Mouse (Mus musculus) limb, embryonic 13.5 days (tissue): ENCODE measurements at regions not wholly inside any gene's neighbourhood (a gene's known extent, or its start where the extent isn't known, plus 50 kb on each side); places are given as distances from the start of the nearest gene placed in this dataset.
A peak's percentile ranks its signal among the peaks of the same experiment; 100 is the strongest.
"Not testable (repeated sequence)": the region's sequence is repeated elsewhere in the genome, so short reads cannot be mapped to it uniquely, and the experiment has no call there.

ENCODE experiments used
- ATAC-seq: fragments of 200-750 bp; cut with Nextera tagmentation; 2 replicates; pipeline ENCODE4 v1.8.0; 2017; ENCODE audit warnings: low read depth, moderate number of reproducible peaks, moderate TSS enrichment; ENCODE audit not compliant: low FRiP score
- H3K27ac ChIP-seq: fragments of 300-500 bp; sonication (generic); 2 replicates; pipeline ENCODE4 v1.5.1; 2015; ENCODE audit warnings: inconsistent platforms, mild to moderate bottlenecking, moderate library complexity
- H3K27me3 ChIP-seq: fragments of 300-500 bp; sonication (generic); 2 replicates; pipeline ENCODE4 v1.6.1; 2015; ENCODE audit warnings: mild to moderate bottlenecking, inconsistent platforms
- H3K36me3 ChIP-seq: fragments of 300-500 bp; sonication (generic); 2 replicates; pipeline ENCODE4 v1.6.1; 2015; ENCODE audit warnings: inconsistent platforms, mild to moderate bottlenecking, moderate library complexity
- H3K4me1 ChIP-seq: fragments of 300-500 bp; sonication (generic); 2 replicates; pipeline ENCODE4 v1.6.1; 2015; ENCODE audit warnings: inconsistent platforms
- H3K4me2 ChIP-seq: fragments of 300-500 bp; sonication (generic); replicated peaks from 2 replicates; pipeline ENCODE4 v1.6.1; 2015; ENCODE audit warnings: inconsistent platforms, mild to moderate bottlenecking, moderate library complexity
- H3K4me3 ChIP-seq: fragments of 300-500 bp; sonication (generic); 2 replicates; pipeline ENCODE4 v1.5.1; 2015; ENCODE audit warnings: moderate library complexity, mild to moderate bottlenecking, inconsistent platforms
- H3K9ac ChIP-seq: fragments of 300-500 bp; sonication (generic); 2 replicates; pipeline ENCODE4 v1.6.1; 2015; ENCODE audit warnings: mild to moderate bottlenecking, inconsistent platforms
- H3K9me3 ChIP-seq: fragments of 300-500 bp; sonication (generic); 2 replicates; pipeline ENCODE4 v1.6.1; 2016; ENCODE audit warnings: inconsistent platforms
- WGBS: fragments of 180-500 bp; shearing (Covaris S2); methylation state at CpG from one replicate; pipeline ENCODE4 v1.1.7; 2015; 5-methylcytosine and 5-hydroxymethylcytosine counted together

DNA sequence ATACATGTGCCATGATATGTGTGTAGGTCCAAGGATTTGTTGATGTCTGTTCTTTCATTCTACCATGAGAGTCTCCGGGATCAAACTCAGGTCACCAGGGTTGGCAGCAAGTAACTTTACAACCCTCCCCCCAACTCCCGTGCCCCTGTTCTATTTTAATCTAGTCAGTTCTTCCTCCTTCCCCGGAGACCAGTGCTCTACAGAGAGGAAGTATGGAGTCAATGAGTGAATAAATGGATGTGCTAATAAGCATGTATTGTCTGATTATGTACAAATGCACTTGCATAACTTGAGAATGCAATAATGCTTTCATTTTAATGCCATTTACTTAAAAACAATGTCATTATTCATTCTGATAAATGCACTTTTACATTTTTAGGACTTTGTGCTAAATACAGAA is 79.1 kb upstream of the Tbl1xr1 start:
- WGBS, result 79% methylated on average over 3 of the region's 3 CpGs
- ATAC-seq, result no peak
- H3K9ac ChIP-seq, result no peak overlapping the region
- H3K4me1 ChIP-seq, result no peaks in the 10 kb centered on the region
- H3K27ac ChIP-seq, result no peak overlapping the region
- no peaks in the 10 kb centered on the region for H3K9me3 ChIP-seq
- no peak overlapping the region for H3K4me2 ChIP-seq
- no peak overlapping the region for H3K4me3 ChIP-seq
- H3K27me3 ChIP-seq, result no peaks in the 10 kb centered on the region
- no peaks in the 10 kb centered on the region for H3K36me3 ChIP-seq

DNA sequence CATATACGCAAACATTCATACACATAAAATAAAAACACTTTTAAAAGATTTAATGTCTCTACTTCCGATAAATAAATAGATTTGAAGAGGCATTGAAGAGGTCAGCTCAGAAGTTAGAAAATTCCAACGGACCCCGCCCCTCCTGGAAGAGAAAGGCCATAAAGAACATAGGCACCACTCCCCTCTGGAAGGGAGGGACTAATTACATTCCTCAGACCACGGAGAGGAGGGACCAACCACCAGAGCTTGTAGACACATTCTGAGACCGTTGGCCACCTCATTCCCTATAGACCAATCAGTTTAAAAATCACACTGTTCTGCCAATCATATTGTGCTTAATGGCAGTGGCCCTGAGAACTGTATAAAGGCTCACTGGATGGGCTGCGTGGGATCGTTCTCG is 71.0 kb upstream of the Tbl1xr1 start:
- Histone ChIP-seq H3K9me3 (no peaks in the 10 kb centered on the region), H3K4me2 (no peak overlapping the region), H3K27me3 (no peaks in the 10 kb centered on the region), H3K36me3 (no peaks in the 10 kb centered on the region), H3K4me3 (no peak overlapping the region), H3K4me1 (no peaks in the 10 kb centered on the region), H3K27ac (no peak overlapping the region), H3K9ac (no peak overlapping the region)
- ATAC-seq, result no peak
- 72% methylated on average over 9 of the region's 9 CpGs for WGBS

DNA sequence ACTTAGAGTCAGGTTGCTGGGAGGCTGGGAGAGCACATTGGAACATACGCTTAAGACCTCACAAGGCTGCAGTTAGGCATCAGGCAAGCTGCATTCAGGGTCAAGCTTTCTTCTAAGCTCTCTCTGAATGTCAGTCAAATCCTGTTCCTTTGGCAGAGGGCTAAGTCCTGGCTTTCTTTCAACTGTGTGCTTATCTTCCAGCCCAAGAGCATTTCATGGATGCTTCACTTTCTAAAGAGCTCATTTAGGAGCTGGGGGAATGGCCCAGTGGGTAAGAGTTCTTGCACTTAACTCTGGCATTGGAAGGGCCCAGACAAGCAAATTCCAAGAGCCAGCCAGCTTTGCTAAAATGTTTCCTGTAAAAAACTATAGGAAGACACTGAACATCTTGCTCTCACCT is 70.3 kb upstream of the Tbl1xr1 start:
- no peak overlapping the region for H3K4me3 ChIP-seq
- H3K27me3 ChIP-seq, result no peaks in the 10 kb centered on the region
- ATAC-seq, result no peak
- no peaks in the 10 kb centered on the region for H3K36me3 ChIP-seq
- H3K4me2 ChIP-seq, result no peak overlapping the region
- no peaks in the 10 kb centered on the region for H3K9me3 ChIP-seq
- no peaks in the 10 kb centered on the region for H3K4me1 ChIP-seq
- H3K9ac ChIP-seq, result no peak overlapping the region
- 93% methylated on average over 1 of the region's 1 CpGs for WGBS
- no peak overlapping the region for H3K27ac ChIP-seq

DNA sequence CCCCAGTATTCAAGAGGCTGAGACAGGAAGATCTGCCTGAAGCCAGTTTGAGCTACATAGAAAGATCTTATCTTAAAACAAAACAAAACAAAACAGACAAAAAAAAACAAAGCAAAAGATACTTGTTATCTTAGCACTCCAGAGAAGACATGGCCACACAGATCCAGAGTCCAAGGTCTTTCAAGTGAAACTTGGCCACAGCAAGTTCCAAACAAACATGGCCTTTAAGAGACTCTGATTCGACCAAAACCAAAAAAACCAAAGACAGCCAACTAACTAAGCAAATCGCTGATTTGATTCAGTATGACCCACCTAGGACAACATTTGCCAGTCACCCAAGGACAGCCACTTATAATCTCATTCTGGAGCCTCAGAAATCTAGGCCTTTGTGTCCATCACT is 69.8 kb upstream of the Tbl1xr1 start:
- no peak overlapping the region for H3K9ac ChIP-seq
- no peaks in the 10 kb centered on the region for H3K9me3 ChIP-seq
- H3K36me3 ChIP-seq, result no peaks in the 10 kb centered on the region
- no peak overlapping the region for H3K4me2 ChIP-seq
- H3K27ac ChIP-seq, result no peak overlapping the region
- no peak overlapping the region for H3K4me3 ChIP-seq
- H3K4me1 ChIP-seq, result no peaks in the 10 kb centered on the region
- ATAC-seq, result no peak
- no peaks in the 10 kb centered on the region for H3K27me3 ChIP-seq
- 93% methylated on average over 2 of the region's 2 CpGs for WGBS

DNA sequence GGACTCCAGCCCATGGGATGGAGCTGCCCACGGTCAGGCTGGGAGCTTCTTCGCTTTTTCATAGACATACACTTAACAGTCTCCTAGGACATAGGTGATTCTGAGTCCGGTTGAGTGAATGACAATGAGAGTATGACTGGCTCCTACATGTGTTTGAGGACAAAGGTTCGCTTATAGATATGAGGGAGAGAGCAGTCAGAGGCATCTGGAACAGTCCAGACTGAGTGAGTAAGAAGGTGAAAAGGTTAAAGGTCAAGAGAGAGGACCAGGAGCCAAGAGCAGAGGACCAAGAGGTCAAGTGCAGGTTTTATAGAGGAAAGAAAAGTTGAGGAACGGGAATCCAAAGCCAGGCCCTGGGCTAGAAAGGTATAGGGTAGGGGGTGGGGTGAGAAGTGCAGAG is 68.7 kb upstream of the Tbl1xr1 start:
- WGBS, result 81% methylated on average over 5 of the region's 5 CpGs

DNA sequence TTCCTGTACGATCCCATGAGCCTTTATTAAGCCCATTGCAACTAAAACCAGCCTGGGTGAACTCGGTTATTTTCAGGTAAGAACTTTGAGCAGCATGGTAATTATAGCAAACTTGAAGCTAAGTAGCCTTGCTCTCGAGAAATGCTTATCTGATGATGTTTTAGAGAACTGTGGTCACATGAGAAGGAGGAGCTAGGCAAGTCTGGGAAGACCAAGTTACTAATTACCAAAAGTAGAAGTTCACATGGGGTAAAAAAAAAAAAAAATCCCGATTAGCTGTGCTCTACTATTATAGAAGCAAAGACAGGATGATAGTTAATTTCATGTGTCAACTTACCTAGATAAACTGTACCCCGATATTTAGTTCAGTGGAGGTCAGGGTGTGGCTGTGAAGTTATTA is 68.0 kb upstream of the Tbl1xr1 start:
- Histone ChIP-seq H3K4me2 (no peak overlapping the region), H3K27ac (no peak overlapping the region), H3K36me3 (no peaks in the 10 kb centered on the region), H3K9ac (no peak overlapping the region), H3K27me3 (no peaks in the 10 kb centered on the region), H3K9me3 (no peaks in the 10 kb centered on the region), H3K4me3 (no peak overlapping the region), H3K4me1 (no peaks in the 10 kb centered on the region)
- WGBS, result 85% methylated on average over 5 of the region's 5 CpGs
- no peak for ATAC-seq

More for the DNA sequence above, 68.7 kb upstream of the Tbl1xr1 start:
- H3K9ac ChIP-seq, result no peak overlapping the region
- H3K4me2 ChIP-seq, result no peak overlapping the region
- H3K4me3 ChIP-seq, result no peak overlapping the region
- no peaks in the 10 kb centered on the region for H3K27me3 ChIP-seq
- no peak for ATAC-seq
- H3K9me3 ChIP-seq, result no peaks in the 10 kb centered on the region
- no peak overlapping the region for H3K27ac ChIP-seq
- no peaks in the 10 kb centered on the region for H3K4me1 ChIP-seq
- H3K36me3 ChIP-seq, result no peaks in the 10 kb centered on the region

DNA sequence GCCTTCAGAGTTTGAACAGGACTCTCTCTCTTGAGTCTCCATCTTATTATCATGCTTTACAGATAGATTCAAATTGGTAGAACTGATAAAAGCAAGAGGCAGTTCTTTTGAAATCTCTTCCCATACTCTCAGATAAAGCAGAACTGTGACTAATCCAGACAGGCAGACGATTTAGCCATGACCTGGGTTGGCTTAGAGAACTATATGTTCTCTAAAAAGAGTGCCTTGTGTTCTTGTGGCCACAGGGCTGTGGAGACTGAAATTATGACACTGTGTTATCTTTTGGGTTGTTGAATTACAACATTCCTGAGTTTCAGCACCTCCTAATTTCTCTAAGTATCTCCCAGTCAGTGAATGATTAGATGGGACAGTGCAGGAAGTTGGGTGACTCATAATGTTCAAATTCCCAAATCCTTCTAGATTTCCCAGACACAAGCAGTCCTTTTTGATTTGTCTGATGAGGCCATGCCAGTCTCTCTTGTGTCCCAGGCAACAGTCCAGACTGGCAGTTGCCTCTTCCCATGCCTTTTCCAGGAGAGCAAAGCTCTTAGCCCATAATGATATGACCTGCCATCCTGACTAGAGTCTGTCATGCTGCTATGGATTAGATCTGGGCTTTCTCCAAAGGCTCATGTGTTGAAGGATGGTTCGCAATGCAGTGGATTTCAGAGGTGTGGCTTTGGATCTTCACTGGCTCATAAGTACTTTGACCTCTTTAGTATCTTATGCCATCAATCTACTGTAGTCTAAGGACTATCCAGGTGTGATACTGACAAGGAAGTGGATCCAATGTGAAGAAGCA is 66.4 kb upstream of the Tbl1xr1 start:
- Histone ChIP-seq H3K9ac (no peak overlapping the region), H3K27ac (no peak overlapping the region), H3K36me3 (no peaks in the 10 kb centered on the region), H3K4me1 (no peaks in the 10 kb centered on the region), H3K27me3 (no peaks in the 10 kb centered on the region), H3K4me2 (no peak overlapping the region), H3K9me3 (no peaks in the 10 kb centered on the region), H3K4me3 (no peak overlapping the region)
- ATAC-seq, result no peak
- 85% methylated on average over 2 of the region's 2 CpGs for WGBS

DNA sequence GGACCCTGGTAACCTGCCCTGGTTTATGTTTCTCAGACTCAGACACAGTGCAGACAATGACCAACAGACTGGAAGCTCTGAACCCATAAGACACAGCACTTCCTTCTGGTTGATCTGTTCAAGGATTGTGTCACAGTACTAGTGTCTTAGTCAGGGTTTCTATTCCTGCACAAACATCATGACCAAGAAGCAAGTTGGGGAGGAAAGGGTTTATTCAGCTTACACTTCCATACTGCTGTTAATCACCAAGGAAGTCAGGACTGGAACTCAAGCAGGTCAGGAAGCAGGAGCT is 65.8 kb upstream of the Tbl1xr1 start:
- H3K9me3 ChIP-seq, H3K4me3 ChIP-seq, ATAC-seq, H3K4me1 ChIP-seq, H3K9ac ChIP-seq, H3K4me2 ChIP-seq, H3K36me3 ChIP-seq, H3K27me3 ChIP-seq, H3K27ac ChIP-seq: not testable (repeated sequence)

DNA sequence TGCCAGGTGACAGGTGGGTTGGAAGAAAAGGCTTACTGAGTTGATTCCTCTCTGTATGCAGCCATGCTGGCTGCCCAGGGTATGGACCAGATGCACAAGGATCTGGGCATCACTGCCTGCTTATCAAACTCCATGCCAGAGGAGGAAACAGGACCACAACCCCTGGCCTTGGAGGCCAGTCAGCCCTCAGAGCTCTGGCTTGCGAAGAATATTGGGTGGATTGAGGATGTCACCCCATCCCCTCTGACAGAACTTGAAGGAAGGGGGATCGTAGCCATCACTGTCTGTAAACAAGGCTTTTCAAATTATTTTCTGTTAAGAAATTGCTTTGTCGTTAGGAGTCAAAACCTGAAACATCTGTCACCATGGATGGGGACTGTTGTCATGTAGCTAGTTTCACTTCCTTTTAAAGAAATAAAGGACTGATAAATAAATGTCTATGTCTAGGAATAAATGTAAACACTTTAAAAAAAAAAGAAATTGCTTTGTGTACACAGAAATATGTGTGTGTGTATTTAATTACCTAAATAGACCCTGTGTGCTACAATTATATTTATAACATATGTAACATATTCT is 55.0 kb upstream of the Tbl1xr1 start:
- H3K9ac ChIP-seq, result no peak overlapping the region
- H3K27ac ChIP-seq, result no peak overlapping the region
- no peak for ATAC-seq
- H3K36me3 ChIP-seq, result no peaks in the 10 kb centered on the region
- peaks cover 30% of the 10 kb centered on the region for H3K4me1 ChIP-seq
- no peaks in the 10 kb centered on the region for H3K9me3 ChIP-seq
- no peaks in the 10 kb centered on the region for H3K27me3 ChIP-seq
- 74% methylated on average over 3 of the region's 3 CpGs for WGBS
- no peak overlapping the region for H3K4me2 ChIP-seq
- H3K4me3 ChIP-seq, result no peak overlapping the region

DNA sequence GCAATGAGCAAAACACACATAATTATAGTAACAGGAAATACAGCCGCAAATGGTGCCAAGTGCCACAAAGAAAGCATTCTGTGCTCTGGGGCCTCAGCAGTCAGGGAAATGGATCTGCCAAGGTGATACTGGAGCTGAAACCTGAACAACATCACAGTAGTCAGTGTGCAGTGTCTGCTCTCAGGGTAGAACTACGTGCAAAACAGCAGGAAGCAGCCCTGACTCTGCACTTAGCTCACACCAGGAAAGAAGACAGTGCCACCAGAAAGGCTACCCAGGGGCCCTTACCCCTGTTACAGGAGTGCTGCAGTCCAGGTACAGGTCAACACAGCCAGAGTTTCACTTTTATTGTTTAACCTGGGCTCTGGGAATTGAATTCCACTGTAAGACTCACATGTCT is 54.0 kb upstream of the Tbl1xr1 start:
- Histone ChIP-seq H3K27ac (no peak overlapping the region), H3K4me2 (no peak overlapping the region), H3K4me1 (peaks cover 30% of the 10 kb centered on the region), H3K27me3 (no peaks in the 10 kb centered on the region), H3K4me3 (no peak overlapping the region), H3K36me3 (no peaks in the 10 kb centered on the region), H3K9me3 (no peaks in the 10 kb centered on the region), H3K9ac (no peak overlapping the region)
- 44% methylated on average over 2 of the region's 2 CpGs for WGBS
- ATAC-seq, result no peak

DNA sequence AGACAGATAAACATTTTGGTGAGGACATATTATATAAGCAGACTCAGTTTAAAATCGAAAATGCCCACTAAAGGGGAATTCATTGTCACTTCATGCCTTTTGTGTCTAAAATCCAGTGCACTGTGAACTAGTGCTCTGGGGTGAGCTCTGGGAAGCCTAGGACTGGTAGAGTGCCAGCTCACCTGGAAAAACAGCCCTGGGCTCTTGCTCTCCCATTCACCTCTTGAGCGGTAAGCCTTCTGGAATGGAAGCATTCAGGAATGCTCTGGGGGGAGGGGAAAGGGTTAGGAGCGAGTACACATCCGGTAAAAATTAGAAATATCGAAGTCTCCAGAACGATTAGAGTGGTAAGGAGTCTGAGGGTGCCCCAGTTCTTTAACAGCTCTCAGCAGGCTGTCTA is 53.4 kb upstream of the Tbl1xr1 start:
- 29% methylated on average over 6 of the region's 6 CpGs for WGBS
- no peak overlapping the region for H3K9ac ChIP-seq
- H3K27ac ChIP-seq, result no peak overlapping the region
- no peaks in the 10 kb centered on the region for H3K36me3 ChIP-seq
- no peaks in the 10 kb centered on the region for H3K9me3 ChIP-seq
- ATAC-seq, result no peak
- H3K4me1 ChIP-seq, result peaks cover 30% of the 10 kb centered on the region
- H3K4me2 ChIP-seq, result 0 out of 2 replicates have a peak overlapping the region, but pooled peaks have one; percentile 19
- H3K4me3 ChIP-seq, result no peak overlapping the region
- H3K27me3 ChIP-seq, result no peaks in the 10 kb centered on the region

DNA sequence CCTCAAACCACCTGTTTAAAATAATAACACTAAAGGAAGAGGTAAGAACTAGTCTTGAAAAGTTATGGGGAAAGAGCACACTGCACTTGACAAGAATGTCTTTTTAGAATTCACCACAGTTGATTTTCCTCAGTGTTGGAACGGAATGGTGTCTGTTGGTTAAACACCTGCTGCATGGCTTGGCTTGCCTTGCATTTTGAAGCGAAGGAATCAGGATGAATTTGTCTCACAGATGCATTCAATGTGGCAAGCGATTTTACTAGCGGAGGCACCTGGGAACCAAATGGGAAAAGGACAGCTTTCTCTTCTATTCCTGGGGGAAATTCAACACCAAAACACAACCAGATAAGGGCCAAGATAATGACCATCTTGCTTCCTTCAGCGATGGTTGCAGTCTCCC is 52.9 kb upstream of the Tbl1xr1 start:
- Histone ChIP-seq H3K27me3 (no peaks in the 10 kb centered on the region), H3K9me3 (no peaks in the 10 kb centered on the region), H3K9ac (no peak overlapping the region), H3K4me2 (no peak overlapping the region), H3K27ac (no peak overlapping the region), H3K4me1 (peaks cover 30% of the 10 kb centered on the region), H3K36me3 (no peaks in the 10 kb centered on the region), H3K4me3 (no peak overlapping the region)
- 57% methylated on average over 5 of the region's 5 CpGs for WGBS
- no peak for ATAC-seq

DNA sequence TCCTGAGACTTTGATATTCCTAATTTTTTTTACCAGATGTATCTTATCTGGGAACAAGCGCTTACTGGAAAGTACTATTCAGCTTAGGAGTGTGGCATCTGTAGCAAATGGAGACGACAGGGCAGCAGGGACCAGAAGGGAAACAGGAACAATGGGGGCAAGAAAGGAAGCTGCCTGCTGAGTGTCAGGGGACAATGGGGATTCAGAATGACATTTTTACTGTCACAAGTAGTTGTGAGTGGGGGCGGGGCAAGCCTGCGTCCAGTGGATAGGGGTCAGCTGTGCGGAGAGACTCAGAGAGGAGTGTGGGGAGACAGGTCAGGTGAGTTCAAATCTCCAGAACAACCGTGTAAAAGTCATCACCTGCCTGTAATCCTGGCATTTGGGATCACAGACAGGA is 52.3 kb upstream of the Tbl1xr1 start:
- no peak for ATAC-seq
- Histone ChIP-seq H3K27me3 (no peaks in the 10 kb centered on the region), H3K4me1 (peaks cover 30% of the 10 kb centered on the region), H3K9me3 (no peaks in the 10 kb centered on the region), H3K9ac (no peak overlapping the region), H3K4me2 (no peak overlapping the region), H3K4me3 (no peak overlapping the region), H3K36me3 (no peaks in the 10 kb centered on the region), H3K27ac (no peak overlapping the region; the same call in 1 of the 2 replicates)
- 20% methylated on average over 6 of the region's 6 CpGs for WGBS
